Mouse (Mus musculus): ENCODE data around the gene Fip1l1. TPM values are rescaled to one million over a fixed set of nuclear protein-coding genes. Genes with fewer than 3 reads are reported as not detected.

The Fip1l1 gene
- polyA plus RNA-seq, 1 experiment: 37.9 TPM

GRCm38 (mm10) chr5:74639516-74639915 is 104.3 kb downstream of the Fip1l1 start:
- Histone ChIP-seq H3K36me3 (ENCODE audit: control insufficient read depth, insufficient read depth) (no peaks in the 10 kb centered on the region), H3K79me3 (ENCODE audit: low read depth) (no peaks in the 10 kb centered on the region), H3ac (ENCODE audit: control insufficient read depth, insufficient read length, low read depth) (no peak overlapping the region), H3K4me3 (ENCODE audit: insufficient read depth, poor library complexity, severe bottlenecking) (no peak overlapping the region), H3K79me2 (ENCODE audit: control insufficient read depth, insufficient read depth) (no peaks in the 10 kb centered on the region), H3K27me3 (ENCODE audit: control insufficient read depth, insufficient read depth, insufficient read length) (no peaks in the 10 kb centered on the region)
- TF ChIP-seq USF1 (IDR thresholded peaks at IDR 0.05; ENCODE audit: low read depth) (no peak), MYOD1 (IDR thresholded peaks at IDR 0.05; ENCODE audit: control insufficient read depth, insufficient read length, low read depth) (no peak), CEBPB (IDR thresholded peaks at IDR 0.05; ENCODE audit: low read depth) (no peak), MAX (IDR thresholded peaks at IDR 0.05) (no peak), MYOG (IDR thresholded peaks at IDR 0.05; ENCODE audit: control insufficient read depth, extremely low read depth, insufficient read length) (no peak), CTCF (IDR thresholded peaks at IDR 0.05; ENCODE audit: control insufficient read depth, insufficient read depth, insufficient read length) (no peak), FOSL1 (IDR thresholded peaks at IDR 0.05; ENCODE audit: insufficient read depth, low read length, poor library complexity, severe bottlenecking) (no peak)

GRCm38 (mm10) chr5:74640504-74640903 is 105.3 kb downstream of the Fip1l1 start:
- Histone ChIP-seq H3K27me3 (ENCODE audit: control insufficient read depth, insufficient read depth, insufficient read length) (no peaks in the 10 kb centered on the region), H3K36me3 (ENCODE audit: control insufficient read depth, insufficient read depth) (no peaks in the 10 kb centered on the region), H3K79me3 (ENCODE audit: low read depth) (no peaks in the 10 kb centered on the region), H3K79me2 (ENCODE audit: control insufficient read depth, insufficient read depth) (no peaks in the 10 kb centered on the region), H3ac (ENCODE audit: control insufficient read depth, insufficient read length, low read depth) (no peak overlapping the region), H3K4me3 (ENCODE audit: insufficient read depth, poor library complexity, severe bottlenecking) (no peak overlapping the region)
- no peak for TF ChIP-seq MAX (IDR thresholded peaks at IDR 0.05)
- no peak for TF ChIP-seq MYOD1 (IDR thresholded peaks at IDR 0.05; ENCODE audit: control insufficient read depth, insufficient read length, low read depth)
- TF ChIP-seq CEBPB (IDR thresholded peaks at IDR 0.05; ENCODE audit: low read depth): no peak
- TF ChIP-seq FOSL1 (IDR thresholded peaks at IDR 0.05; ENCODE audit: insufficient read depth, low read length, poor library complexity, severe bottlenecking): no peak
- TF ChIP-seq CTCF (IDR thresholded peaks at IDR 0.05; ENCODE audit: control insufficient read depth, insufficient read depth, insufficient read length): no peak
- TF ChIP-seq USF1 (IDR thresholded peaks at IDR 0.05; ENCODE audit: low read depth): no peak
- no peak for TF ChIP-seq MYOG (IDR thresholded peaks at IDR 0.05; ENCODE audit: control insufficient read depth, extremely low read depth, insufficient read length)

- H3K79me2 ChIP-seq (ENCODE audit: control insufficient read depth, insufficient read depth): no peaks in the 10 kb centered on the region
- H3K4me3 ChIP-seq (ENCODE audit: insufficient read depth, poor library complexity, severe bottlenecking): no peak overlapping the region
- H3ac ChIP-seq (ENCODE audit: control insufficient read depth, insufficient read length, low read depth): no peak overlapping the region
- TF ChIP-seq FOSL1 (IDR thresholded peaks at IDR 0.05; ENCODE audit: insufficient read depth, low read length, poor library complexity, severe bottlenecking) (no peak), CTCF (IDR thresholded peaks at IDR 0.05; ENCODE audit: control insufficient read depth, insufficient read depth, insufficient read length) (peak; percentile 2)
- no peaks in the 10 kb centered on the region for H3K27me3 ChIP-seq (ENCODE audit: control insufficient read depth, insufficient read depth, insufficient read length)
- no peaks in the 10 kb centered on the region for H3K79me3 ChIP-seq (ENCODE audit: low read depth)
- no peaks in the 10 kb centered on the region for H3K36me3 ChIP-seq (ENCODE audit: control insufficient read depth, insufficient read depth)
Measured at GRCm38 (mm10) chr5:74641000-74641399, 105.8 kb downstream of the Fip1l1 start.

GRCm38 (mm10) chr5:74642291-74642690 is 107.0 kb downstream of the Fip1l1 start:
- Histone ChIP-seq H3K4me3 (ENCODE audit: insufficient read depth, poor library complexity, severe bottlenecking) (no peak overlapping the region), H3K36me3 (ENCODE audit: control insufficient read depth, insufficient read depth) (no peaks in the 10 kb centered on the region), H3K27me3 (ENCODE audit: control insufficient read depth, insufficient read depth, insufficient read length) (no peaks in the 10 kb centered on the region), H3K79me2 (ENCODE audit: control insufficient read depth, insufficient read depth) (no peaks in the 10 kb centered on the region), H3ac (ENCODE audit: control insufficient read depth, insufficient read length, low read depth) (no peak overlapping the region), H3K79me3 (ENCODE audit: low read depth) (no peaks in the 10 kb centered on the region)
- TF ChIP-seq CTCF (IDR thresholded peaks at IDR 0.05; ENCODE audit: control insufficient read depth, insufficient read depth, insufficient read length) (no peak), MYOG (IDR thresholded peaks at IDR 0.05; ENCODE audit: control insufficient read depth, extremely low read depth, insufficient read length) (no peak), FOSL1 (IDR thresholded peaks at IDR 0.05; ENCODE audit: insufficient read depth, low read length, poor library complexity, severe bottlenecking) (no peak), MAX (IDR thresholded peaks at IDR 0.05) (no peak), USF1 (IDR thresholded peaks at IDR 0.05; ENCODE audit: low read depth) (no peak), MYOD1 (IDR thresholded peaks at IDR 0.05; ENCODE audit: control insufficient read depth, insufficient read length, low read depth) (no peak), CEBPB (IDR thresholded peaks at IDR 0.05; ENCODE audit: low read depth) (no peak)

- H3K79me2 ChIP-seq (ENCODE audit: control insufficient read depth, insufficient read depth): no peaks in the 10 kb centered on the region
- no peaks in the 10 kb centered on the region for H3K36me3 ChIP-seq (ENCODE audit: control insufficient read depth, insufficient read depth)
- no peak overlapping the region for H3ac ChIP-seq (ENCODE audit: control insufficient read depth, insufficient read length, low read depth)
- H3K4me3 ChIP-seq (ENCODE audit: insufficient read depth, poor library complexity, severe bottlenecking): no peak overlapping the region
- no peaks in the 10 kb centered on the region for H3K79me3 ChIP-seq (ENCODE audit: low read depth)
- no peaks in the 10 kb centered on the region for H3K27me3 ChIP-seq (ENCODE audit: control insufficient read depth, insufficient read depth, insufficient read length)
- TF ChIP-seq MYOD1 (IDR thresholded peaks at IDR 0.05; ENCODE audit: control insufficient read depth, insufficient read length, low read depth) (no peak), MYOG (IDR thresholded peaks at IDR 0.05; ENCODE audit: control insufficient read depth, extremely low read depth, insufficient read length) (no peak), CTCF (IDR thresholded peaks at IDR 0.05; ENCODE audit: control insufficient read depth, insufficient read depth, insufficient read length) (no peak)
Measured at GRCm38 (mm10) chr5:74647584-74647984, 112.3 kb downstream of the Fip1l1 start.

- Histone ChIP-seq H3K27me3 (ENCODE audit: control insufficient read depth, insufficient read depth, insufficient read length) (no peaks in the 10 kb centered on the region), H3K36me3 (ENCODE audit: control insufficient read depth, insufficient read depth) (no peaks in the 10 kb centered on the region), H3K4me3 (ENCODE audit: insufficient read depth, poor library complexity, severe bottlenecking) (no peak overlapping the region), H3ac (ENCODE audit: control insufficient read depth, insufficient read length, low read depth) (no peak overlapping the region), H3K79me2 (ENCODE audit: control insufficient read depth, insufficient read depth) (no peaks in the 10 kb centered on the region), H3K79me3 (ENCODE audit: low read depth) (no peaks in the 10 kb centered on the region)
- no peak for TF ChIP-seq FOSL1 (IDR thresholded peaks at IDR 0.05; ENCODE audit: insufficient read depth, low read length, poor library complexity, severe bottlenecking)
- TF ChIP-seq USF1 (IDR thresholded peaks at IDR 0.05; ENCODE audit: low read depth): no peak
- no peak for TF ChIP-seq MYOG (IDR thresholded peaks at IDR 0.05; ENCODE audit: control insufficient read depth, extremely low read depth, insufficient read length)
- TF ChIP-seq MYOD1 (IDR thresholded peaks at IDR 0.05; ENCODE audit: control insufficient read depth, insufficient read length, low read depth): no peak
- TF ChIP-seq MAX (IDR thresholded peaks at IDR 0.05): no peak
- TF ChIP-seq CTCF (IDR thresholded peaks at IDR 0.05; ENCODE audit: control insufficient read depth, insufficient read depth, insufficient read length): no peak
Measured at GRCm38 (mm10) chr5:74648216-74648615, 113.0 kb downstream of the Fip1l1 start.

Other genes with a start within 250 kb of the Fip1l1 start
- 5.8 TPM for gene Scfd2, start 3.7 kb upstream of the Fip1l1 start, polyA plus RNA-seq (2012; fragmentation: generic; extraction: Trizol)
- 0.02 TPM for gene Lnx1, start 167.5 kb downstream of the Fip1l1 start, polyA plus RNA-seq (2012; fragmentation: generic; extraction: Trizol)

Measured in C2C12 (cell line).